Mouse (Mus musculus): ENCODE measurements around the gene Dnajc5. TPM values are rescaled to one million over a fixed set of nuclear protein-coding genes. Genes with fewer than 3 reads are reported as not detected.
A peak's percentile ranks its signal among the peaks of the same experiment; 100 is the strongest.

Gene Dnajc5
- total RNA-seq (2014; rRNA removed) (417 and 459 TPM in 2 replicates), polyA plus RNA-seq (2015; fragmentation: Nextera tagmentation; extraction: Ambion mirVana) (260 and 276 TPM in 2 replicates)

DNA sequence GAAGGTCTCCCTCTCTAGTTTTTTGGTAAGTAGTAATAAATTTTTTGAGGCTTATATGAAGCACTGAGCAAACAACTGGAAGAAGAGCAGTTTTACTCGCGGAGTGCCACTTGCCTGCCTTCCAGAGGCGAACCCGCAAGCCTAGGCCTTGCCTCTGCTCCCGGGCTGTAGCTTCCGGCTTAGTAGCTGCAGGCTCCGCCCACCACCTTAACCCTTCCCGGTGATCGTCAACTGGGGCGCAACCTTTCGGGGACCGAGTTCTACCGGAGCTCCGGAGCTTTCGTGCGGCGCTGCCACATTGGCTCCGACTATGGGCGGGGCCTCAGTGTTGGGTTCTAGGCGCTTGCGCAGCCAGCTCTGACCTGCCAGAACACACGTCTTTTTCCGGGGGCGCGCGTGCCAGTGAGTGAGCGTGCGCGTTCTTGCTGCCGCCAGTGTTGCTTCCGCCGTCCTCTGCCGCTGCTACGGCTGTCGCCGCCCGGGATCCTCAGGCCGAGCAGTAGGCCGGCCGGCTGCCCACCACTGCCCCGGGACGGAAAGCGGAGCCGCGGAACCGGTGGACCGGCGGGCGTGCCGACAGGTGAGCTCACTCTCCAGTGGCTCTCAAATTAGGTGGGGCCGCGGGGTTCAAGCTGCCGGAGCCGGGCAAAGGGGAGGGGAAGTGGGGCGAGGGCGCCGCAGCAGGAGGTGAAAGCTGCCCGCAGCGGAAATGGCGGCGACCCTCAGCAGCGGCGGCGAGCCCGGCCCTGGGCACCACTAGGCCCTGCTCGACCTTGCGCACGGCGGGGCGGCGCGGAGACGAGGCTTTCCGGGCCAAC, at the start of gene Dnajc5:
TSS of gene Dnajc5 (plus strand) at position 368 of the 818 bp plus-strand sequence.
- DNase-seq (ENCODE audit: low spot score) (peak; percentile 99), ATAC-seq (peak; percentile 98)
- Histone ChIP-seq H3K27ac (peak within 1 kb of the TSS; percentile 99), H3K9ac (replicated peaks; ENCODE audit: low read length) (peak within 1 kb of the TSS; percentile 98), H3K36me3 (ENCODE audit: insufficient read depth, low read length) (peaks cover 19% of the 10 kb centered on the region), H3K4me2 (ENCODE audit: low read depth, low read length) (peak within 1 kb of the TSS; percentile 65), H3K4me1 (ENCODE audit: insufficient read depth, low read length) (peaks cover 7% of the 10 kb centered on the region), H3K4me3 (ENCODE audit: low read length) (peak within 1 kb of the TSS; percentile 99), H3K9me3 (ENCODE audit: low read length) (no peaks in the 10 kb centered on the region), H3K27me3 (ENCODE audit: insufficient read depth, low read length) (no peaks in the 10 kb centered on the region)
- TF ChIP-seq CTCF (IDR thresholded peaks at IDR 0.05; ENCODE audit: low read depth), result no peak
- 1% methylated on average over 74 of the region's 74 CpGs for WGBS

GRCm38 (mm10) chr2:181471246-181471645, 49.0 kb upstream of the Dnajc5 start:
- Histone ChIP-seq H3K27me3 (ENCODE audit: insufficient read depth, low read length) (no peaks in the 10 kb centered on the region), H3K4me3 (ENCODE audit: low read length) (no peak overlapping the region), H3K4me2 (ENCODE audit: low read depth, low read length) (no peak overlapping the region), H3K27ac (no peak overlapping the region), H3K4me1 (ENCODE audit: insufficient read depth, low read length) (no peaks in the 10 kb centered on the region), H3K9me3 (ENCODE audit: low read length) (no peaks in the 10 kb centered on the region), H3K9ac (replicated peaks; ENCODE audit: low read length) (no peak overlapping the region), H3K36me3 (ENCODE audit: insufficient read depth, low read length) (no peaks in the 10 kb centered on the region)
- TF ChIP-seq CTCF (IDR thresholded peaks at IDR 0.05; ENCODE audit: low read depth), result no peak
- WGBS, result 44% methylated on average over 5 of the region's 5 CpGs
- no peak for ATAC-seq
- DNase-seq (ENCODE audit: low spot score), result no peak

DNA sequence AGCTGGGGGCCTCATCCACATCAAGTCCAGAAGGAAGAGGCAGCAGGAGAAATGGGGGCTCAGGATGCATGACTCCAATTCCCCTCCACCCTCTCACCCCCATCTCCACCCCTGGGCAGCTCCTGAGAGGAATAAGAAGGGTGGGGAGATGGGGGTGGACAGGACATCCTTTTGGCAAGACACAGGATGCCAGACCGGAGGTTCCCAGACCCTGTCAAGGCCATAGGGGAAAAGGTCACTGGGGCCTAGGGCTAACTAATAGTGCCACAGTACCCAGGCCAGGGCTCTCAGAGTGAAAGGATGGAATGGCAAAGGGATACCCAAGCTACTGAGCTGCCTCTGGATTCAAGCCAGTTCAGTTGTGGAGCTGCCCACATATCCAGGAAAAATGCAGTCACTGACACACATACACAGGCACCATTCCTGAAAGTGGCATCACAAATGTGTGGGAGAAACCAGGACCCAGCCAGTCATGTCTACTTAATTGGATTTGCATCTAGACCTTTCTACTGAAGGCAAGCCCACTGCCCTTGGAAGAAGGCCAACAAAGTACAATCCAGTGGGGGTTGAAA, 47.9 kb upstream of the Dnajc5 start:
- Histone ChIP-seq H3K36me3 (ENCODE audit: insufficient read depth, low read length) (no peaks in the 10 kb centered on the region), H3K4me2 (ENCODE audit: low read depth, low read length) (no peak overlapping the region), H3K9me3 (ENCODE audit: low read length) (no peaks in the 10 kb centered on the region), H3K4me3 (ENCODE audit: low read length) (no peak overlapping the region), H3K4me1 (ENCODE audit: insufficient read depth, low read length) (no peaks in the 10 kb centered on the region), H3K27ac (no peak overlapping the region), H3K27me3 (ENCODE audit: insufficient read depth, low read length) (no peaks in the 10 kb centered on the region), H3K9ac (replicated peaks; ENCODE audit: low read length) (no peak overlapping the region)
- no peak for TF ChIP-seq CTCF (IDR thresholded peaks at IDR 0.05; ENCODE audit: low read depth)
- WGBS, result 67% methylated on average over 1 of the region's 1 CpGs
- no peak for ATAC-seq
- no peak for DNase-seq (ENCODE audit: low spot score)

DNA sequence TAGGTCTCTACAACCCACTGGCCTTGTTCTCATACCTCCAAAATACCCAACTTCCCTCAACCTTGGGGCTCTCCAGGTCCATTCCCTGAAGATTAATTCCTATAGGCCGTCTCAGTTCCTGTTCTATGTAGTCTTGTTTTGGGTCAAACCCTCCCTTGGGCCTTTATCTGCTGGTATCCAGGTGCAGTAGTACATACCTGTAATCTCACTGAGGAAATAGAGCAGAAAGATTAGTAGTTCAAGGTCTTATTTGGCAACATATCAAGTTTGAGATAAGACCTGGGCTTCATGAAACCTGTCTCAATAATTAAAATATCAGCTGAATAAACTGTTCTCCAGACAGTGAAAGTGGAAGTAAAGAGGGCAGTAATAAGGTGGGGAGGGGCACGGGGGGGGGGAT, 37.2 kb upstream of the Dnajc5 start:
- WGBS, result 46% methylated on average over 2 of the region's 2 CpGs
- Histone ChIP-seq H3K27me3 (ENCODE audit: insufficient read depth, low read length) (no peaks in the 10 kb centered on the region), H3K4me3 (ENCODE audit: low read length) (no peak overlapping the region), H3K4me2 (ENCODE audit: low read depth, low read length) (no peak overlapping the region), H3K4me1 (ENCODE audit: insufficient read depth, low read length) (no peaks in the 10 kb centered on the region), H3K9me3 (ENCODE audit: low read length) (no peaks in the 10 kb centered on the region), H3K9ac (replicated peaks; ENCODE audit: low read length) (no peak overlapping the region), H3K36me3 (ENCODE audit: insufficient read depth, low read length) (no peaks in the 10 kb centered on the region), H3K27ac (no peak overlapping the region)
- no peak for DNase-seq (ENCODE audit: low spot score)
- no peak for TF ChIP-seq CTCF (IDR thresholded peaks at IDR 0.05; ENCODE audit: low read depth)
- no peak for ATAC-seq

GRCm38 (mm10) chr2:181483562-181484318, 36.5 kb upstream of the Dnajc5 start:
- Histone ChIP-seq H3K4me1 (ENCODE audit: insufficient read depth, low read length) (no peaks in the 10 kb centered on the region), H3K4me2 (ENCODE audit: low read depth, low read length) (no peak overlapping the region), H3K27ac (no peak overlapping the region), H3K27me3 (ENCODE audit: insufficient read depth, low read length) (no peaks in the 10 kb centered on the region), H3K9me3 (ENCODE audit: low read length) (no peaks in the 10 kb centered on the region), H3K9ac (replicated peaks; ENCODE audit: low read length) (no peak overlapping the region), H3K4me3 (ENCODE audit: low read length) (no peak overlapping the region), H3K36me3 (ENCODE audit: insufficient read depth, low read length) (no peaks in the 10 kb centered on the region)
- ATAC-seq, result no peak
- peak; percentile 37 for DNase-seq (ENCODE audit: low spot score)
- peak; percentile 55 for TF ChIP-seq CTCF (IDR thresholded peaks at IDR 0.05; ENCODE audit: low read depth)
- WGBS, result 29% methylated on average over 7 of the region's 7 CpGs

DNA sequence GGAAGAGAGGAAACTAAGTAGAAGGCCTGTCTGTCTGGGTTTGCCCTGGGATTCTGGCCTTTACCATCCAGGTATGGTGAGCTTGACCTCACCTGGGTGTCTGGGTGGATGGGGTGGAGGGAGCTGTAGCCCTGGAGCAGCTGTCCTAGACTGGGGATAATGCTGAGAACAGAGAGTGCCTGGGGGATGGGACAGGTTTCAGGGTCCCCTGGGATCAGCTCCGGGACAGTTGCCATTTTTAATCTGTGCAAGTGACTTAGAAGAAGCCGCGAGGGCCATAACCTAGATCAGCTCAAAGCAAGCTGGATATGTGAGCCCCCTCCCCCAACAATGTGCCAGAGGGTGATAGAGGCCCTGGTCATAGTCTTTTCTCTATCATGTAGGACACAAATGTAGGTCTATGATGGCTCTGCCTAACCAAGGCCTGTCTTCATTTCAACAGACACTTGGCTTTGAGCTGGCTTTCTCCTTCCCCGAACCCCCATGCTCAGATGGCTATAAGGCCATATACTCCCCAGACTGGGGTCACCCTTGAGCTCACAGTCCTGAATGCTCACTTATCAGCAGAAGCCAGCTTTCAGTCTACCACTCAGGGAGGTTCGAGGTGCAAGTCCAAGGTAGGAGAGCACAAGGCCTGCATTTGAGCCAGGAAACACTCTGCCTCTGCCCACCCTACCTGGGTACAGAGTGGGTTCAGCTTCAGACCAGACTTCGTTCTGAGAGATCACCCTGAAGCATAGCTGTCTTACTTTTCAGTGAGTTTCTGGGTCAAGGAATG, 35.6 kb upstream of the Dnajc5 start:
- DNase-seq (ENCODE audit: low spot score) (no peak), ATAC-seq (no peak)
- Histone ChIP-seq H3K4me3 (ENCODE audit: low read length) (no peak overlapping the region), H3K9ac (replicated peaks; ENCODE audit: low read length) (no peak overlapping the region), H3K36me3 (ENCODE audit: insufficient read depth, low read length) (no peaks in the 10 kb centered on the region), H3K27ac (no peak overlapping the region), H3K27me3 (ENCODE audit: insufficient read depth, low read length) (no peaks in the 10 kb centered on the region), H3K4me1 (ENCODE audit: insufficient read depth, low read length) (no peaks in the 10 kb centered on the region), H3K4me2 (ENCODE audit: low read depth, low read length) (no peak overlapping the region), H3K9me3 (ENCODE audit: low read length) (no peaks in the 10 kb centered on the region)
- 68% methylated on average over 6 of the region's 6 CpGs for WGBS
- no peak for TF ChIP-seq CTCF (IDR thresholded peaks at IDR 0.05; ENCODE audit: low read depth)
